31 mouse cellular contexts compared by ENCODE assay signal in genomic region chr12:79327868-79328267, GRCm38 (mm10). TPM values are rescaled to one million over a fixed set of nuclear protein-coding genes. Genes with fewer than 3 reads are reported as not detected.
DNase-seq lines count a peak whose midpoint lies in the region; ATAC-seq and TF ChIP-seq lines count a peak whose summit lies in the region.
"Had no signal": no experiment of that assay in that cellular context is flagged by ENCODE, and none has a peak within 500 bp of the region (broad histone marks: within the 10 kb centered on the region; RNA-seq: fewer than 3 reads in every experiment).

No protein-coding gene starts in this region.

- no peak for TF ChIP-seq CTCF in kidney, postnatal 0 days (IDR thresholded peaks at IDR 0.05; ENCODE audit: low read depth)
- no peak for TF ChIP-seq CTCF in stomach, postnatal 0 days (IDR thresholded peaks at IDR 0.05; ENCODE audit: low read depth)

- peaks cover 12% of the 10 kb centered on the region for H3K4me1 ChIP-seq in kidney, embryonic 14.5 days (ENCODE audit: control insufficient read depth, insufficient read depth, low read length)
- peaks cover 7% of the 10 kb centered on the region; the same call in 1 of the 2 replicates for H3K4me1 ChIP-seq in kidney, postnatal 0 days (replicated peaks; ENCODE audit: insufficient read depth, low read length)
- peaks cover 4% of the 10 kb centered on the region for H3K4me1 ChIP-seq in stomach, embryonic 15.5 days
- no peaks in the 10 kb centered on the region for H3K4me1 ChIP-seq in stomach, postnatal 0 days (replicated peaks; ENCODE audit: control insufficient read depth, insufficient read depth)
- no peaks in the 10 kb centered on the region for H3K4me1 ChIP-seq in stomach, embryonic 16.5 days (ENCODE audit: control insufficient read depth, insufficient read depth, low read length)
- H3K4me1 ChIP-seq: embryonic facial prominence, embryonic 13.5 days; forebrain, embryonic 12.5 days; forebrain, embryonic 15.5 days; heart, embryonic 12.5 days; heart, embryonic 15.5 days; hindbrain, embryonic 10.5 days; hindbrain, embryonic 13.5 days had no signal

- 21% methylated on average over 2 of the region's 2 CpGs for WGBS in kidney, embryonic 14.5 days
- 13% methylated on average over 2 of the region's 2 CpGs for WGBS in kidney, postnatal 0 days
- WGBS in stomach, embryonic 15.5 days = 50% methylated on average over 2 of the region's 2 CpGs
- WGBS in stomach, postnatal 0 days = 31% methylated on average over 2 of the region's 2 CpGs
- WGBS in stomach, embryonic 16.5 days = 74% methylated on average over 2 of the region's 2 CpGs

- H3K9me3 ChIP-seq in kidney, embryonic 14.5 days (ENCODE audit: control insufficient read depth, low read length) = no peaks in the 10 kb centered on the region
- H3K9me3 ChIP-seq in kidney, postnatal 0 days (replicated peaks; ENCODE audit: low read length) = no peaks in the 10 kb centered on the region
- no peaks in the 10 kb centered on the region for H3K9me3 ChIP-seq in stomach, embryonic 15.5 days
- H3K9me3 ChIP-seq in stomach, postnatal 0 days (ENCODE audit: control insufficient read depth, low read length) = no peaks in the 10 kb centered on the region
- H3K9me3 ChIP-seq in stomach, embryonic 16.5 days (replicated peaks; ENCODE audit: control insufficient read depth, low read length) = no peaks in the 10 kb centered on the region
- H3K9me3 ChIP-seq: embryonic facial prominence, embryonic 10.5 days; embryonic facial prominence, embryonic 13.5 days; forebrain, embryonic 12.5 days; forebrain, embryonic 15.5 days; G1E; heart, embryonic 12.5 days; heart, embryonic 15.5 days; hindbrain, embryonic 10.5 days; hindbrain, embryonic 13.5 days had no signal

- no peak for TF ChIP-seq EP300 in stomach, postnatal 0 days (optimal IDR thresholded peaks at IDR 0.05)

- no peaks in the 10 kb centered on the region for H3K27me3 ChIP-seq in kidney, embryonic 14.5 days (ENCODE audit: control insufficient read depth, insufficient read depth, low read length)
- H3K27me3 ChIP-seq in kidney, postnatal 0 days (ENCODE audit: insufficient read depth, low read length) = no peaks in the 10 kb centered on the region
- H3K27me3 ChIP-seq in stomach, embryonic 15.5 days (replicated peaks) = no peaks in the 10 kb centered on the region
- H3K27me3 ChIP-seq in stomach, postnatal 0 days (ENCODE audit: control insufficient read depth, insufficient read depth, low read length) = no peaks in the 10 kb centered on the region
- no peaks in the 10 kb centered on the region for H3K27me3 ChIP-seq in stomach, embryonic 16.5 days (ENCODE audit: control insufficient read depth, insufficient read depth, low read length)
- H3K27me3 ChIP-seq: CH12.LX; embryonic facial prominence, embryonic 13.5 days; forebrain, embryonic 12.5 days; forebrain, embryonic 15.5 days; heart, embryonic 12.5 days; heart, embryonic 15.5 days; hindbrain, embryonic 13.5 days; Patski had no signal

- H3K9ac ChIP-seq in kidney, embryonic 14.5 days (ENCODE audit: low read depth, low read length) = no peak overlapping the region
- H3K9ac ChIP-seq in kidney, postnatal 0 days (ENCODE audit: low read depth, low read length) = no peak overlapping the region
- H3K9ac ChIP-seq in stomach, embryonic 15.5 days = no peak overlapping the region
- H3K9ac ChIP-seq in stomach, postnatal 0 days (ENCODE audit: low read length) = no peak overlapping the region
- no peak overlapping the region for H3K9ac ChIP-seq in stomach, embryonic 16.5 days (ENCODE audit: low read length)
- H3K9ac ChIP-seq: embryonic facial prominence, embryonic 13.5 days; forebrain, embryonic 12.5 days; forebrain, embryonic 15.5 days; heart, embryonic 12.5 days; heart, embryonic 15.5 days; hindbrain, embryonic 13.5 days had no signal

- no peak for DNase-seq in kidney, adult 8-10 months
- no peak for DNase-seq in kidney, postnatal 0 days (ENCODE audit: low spot score)
- no peak for DNase-seq in kidney, postnatal 36 days
- DNase-seq in stomach, postnatal 0 days (ENCODE audit: low spot score) = no peak
- no peak for DNase-seq in adrenal gland, postnatal 14 days
- DNase-seq: adrenal gland, postnatal 10 days; B cell, adult 2 months; cerebellum, adult 11 months; cerebellum, adult 2 months; cerebellum, adult 9-11 months; cerebellum, postnatal 25 days; embryo, embryonic 11 days; gastrocnemius, postnatal 25 days; heart, adult 18-20 months; heart, postnatal 10 days; heart, postnatal 36 days had no signal

- peak overlapping the region; percentile 81; the same call in 1 of the 2 replicates for H3K27ac ChIP-seq in kidney, embryonic 14.5 days (ENCODE audit: low read depth, low read length)
- H3K27ac ChIP-seq in kidney, postnatal 0 days = peak overlapping the region; percentile 67
- 0 out of 2 replicates have a peak overlapping the region, but pooled peaks have one; percentile 2 for H3K27ac ChIP-seq in stomach, embryonic 15.5 days
- no peak overlapping the region for H3K27ac ChIP-seq in stomach, postnatal 0 days (replicated peaks)
- H3K27ac ChIP-seq in stomach, embryonic 16.5 days (ENCODE audit: low read length) = peak overlapping the region; percentile 14; the same call in 1 of the 2 replicates
- H3K27ac ChIP-seq: embryonic facial prominence, embryonic 10.5 days; embryonic facial prominence, embryonic 13.5 days; forebrain, embryonic 12.5 days; forebrain, embryonic 15.5 days; heart, embryonic 15.5 days; hindbrain, embryonic 10.5 days; hindbrain, embryonic 13.5 days had no signal

- peak; percentile 71 for ATAC-seq in kidney, embryonic 14.5 days (ENCODE audit: low FRiP score, low TSS enrichment)
- ATAC-seq in kidney, postnatal 0 days (replicated peaks; ENCODE audit: low FRiP score, low read depth) = no peak
- no peak for ATAC-seq in stomach, embryonic 15.5 days (ENCODE audit: insufficient read depth, low FRiP score, low read depth)
- no peak for ATAC-seq in stomach, postnatal 0 days (ENCODE audit: low FRiP score, low TSS enrichment)
- no peak for ATAC-seq in stomach, embryonic 16.5 days (ENCODE audit: insufficient read depth, low FRiP score)
- ATAC-seq: forebrain, embryonic 15.5 days; Patski had no signal

- no peak overlapping the region for H3K4me2 ChIP-seq in kidney, embryonic 14.5 days (replicated peaks; ENCODE audit: low read depth, low read length)
- H3K4me2 ChIP-seq in kidney, postnatal 0 days (ENCODE audit: low read length) = no peak overlapping the region
- no peak overlapping the region for H3K4me2 ChIP-seq in stomach, embryonic 15.5 days
- H3K4me2 ChIP-seq in stomach, postnatal 0 days (replicated peaks; ENCODE audit: low read depth) = no peak overlapping the region
- no peak overlapping the region for H3K4me2 ChIP-seq in stomach, embryonic 16.5 days (ENCODE audit: low read depth, low read length)
- H3K4me2 ChIP-seq: embryonic facial prominence, embryonic 13.5 days; forebrain, embryonic 12.5 days; forebrain, embryonic 15.5 days; heart, embryonic 12.5 days; heart, embryonic 15.5 days; hindbrain, embryonic 13.5 days had no signal

- no peak overlapping the region for H3K4me3 ChIP-seq in kidney, embryonic 14.5 days (ENCODE audit: low read length)
- no peak overlapping the region for H3K4me3 ChIP-seq in kidney, postnatal 0 days (replicated peaks; ENCODE audit: low read depth, low read length)
- no peak overlapping the region for H3K4me3 ChIP-seq in stomach, embryonic 15.5 days (replicated peaks)
- H3K4me3 ChIP-seq in stomach, postnatal 0 days (ENCODE audit: low read depth, low read length) = no peak overlapping the region
- no peak overlapping the region for H3K4me3 ChIP-seq in stomach, embryonic 16.5 days (replicated peaks; ENCODE audit: low read length)
- H3K4me3 ChIP-seq: embryonic facial prominence, embryonic 10.5 days; embryonic facial prominence, embryonic 13.5 days; erythroblast, embryonic 14.5 days; forebrain, embryonic 12.5 days; forebrain, embryonic 15.5 days; heart, embryonic 12.5 days; heart, embryonic 15.5 days; hindbrain, embryonic 10.5 days; hindbrain, embryonic 13.5 days had no signal

- no peaks in the 10 kb centered on the region for H3K36me3 ChIP-seq in kidney, embryonic 14.5 days (ENCODE audit: control insufficient read depth, insufficient read depth, low read length)
- no peaks in the 10 kb centered on the region for H3K36me3 ChIP-seq in kidney, postnatal 0 days (ENCODE audit: insufficient read depth, low read length)
- no peaks in the 10 kb centered on the region for H3K36me3 ChIP-seq in stomach, embryonic 15.5 days
- no peaks in the 10 kb centered on the region for H3K36me3 ChIP-seq in stomach, postnatal 0 days (ENCODE audit: control insufficient read depth, insufficient read depth, low read length)
- no peaks in the 10 kb centered on the region for H3K36me3 ChIP-seq in stomach, embryonic 16.5 days (ENCODE audit: control insufficient read depth, insufficient read depth, low read length)
- H3K36me3 ChIP-seq: embryonic facial prominence, embryonic 10.5 days; embryonic facial prominence, embryonic 13.5 days; forebrain, embryonic 12.5 days; forebrain, embryonic 15.5 days; heart, embryonic 12.5 days; heart, embryonic 15.5 days; hindbrain, embryonic 10.5 days; hindbrain, embryonic 13.5 days had no signal

RNA-seq across cellular contexts. Expression of gene Rad51b, which starts 30.8 kb away (rescaled TPM):
- 7.2 and 8.5 TPM in 2 replicates for polyA plus RNA-seq in kidney, embryonic 14.5 days (2014; fragmentation: Nextera tagmentation; extraction: Ambion mirVana)
- 3.9 TPM in 2 replicates for polyA plus RNA-seq in kidney, postnatal 0 days (2015; fragmentation: Nextera tagmentation; extraction: Ambion mirVana)
- polyA plus RNA-seq in stomach, embryonic 15.5 days (2015; fragmentation: Nextera tagmentation; extraction: Ambion mirVana) = 8.3 and 8.7 TPM in 2 replicates
- polyA plus RNA-seq in stomach, postnatal 0 days (2015; fragmentation: Nextera tagmentation; extraction: Ambion mirVana) = 1.9 and 2.0 TPM in 2 replicates
- polyA plus RNA-seq in stomach, embryonic 16.5 days (2015; fragmentation: Nextera tagmentation; extraction: Ambion mirVana) = 7.8 and 8.1 TPM in 2 replicates
- 1.1 and 1.6 TPM in 2 replicates for total RNA-seq in adrenal gland, postnatal 14 days (2021)

RNA-seq across cellular contexts. Expression of gene Zfyve26, which starts 31.8 kb away (rescaled TPM):
- 12.8 and 19.4 TPM in 2 replicates for polyA plus RNA-seq in kidney, embryonic 14.5 days (2014; fragmentation: Nextera tagmentation; extraction: Ambion mirVana)
- 7.6 and 8.9 TPM in 2 replicates for polyA plus RNA-seq in kidney, postnatal 0 days (2015; fragmentation: Nextera tagmentation; extraction: Ambion mirVana)
- 12.0 and 14.1 TPM in 2 replicates for polyA plus RNA-seq in stomach, embryonic 15.5 days (2015; fragmentation: Nextera tagmentation; extraction: Ambion mirVana)
- polyA plus RNA-seq in stomach, postnatal 0 days (2015; fragmentation: Nextera tagmentation; extraction: Ambion mirVana) = 3.7 and 4.6 TPM in 2 replicates
- polyA plus RNA-seq in stomach, embryonic 16.5 days (2015; fragmentation: Nextera tagmentation; extraction: Ambion mirVana) = 13.0 and 13.9 TPM in 2 replicates
- 22.0 and 23.1 TPM in 2 replicates for total RNA-seq in adrenal gland, postnatal 14 days (2021)
